Mouse (Mus musculus) heart, adult 2 months (tissue): Measurements from ENCODE around the gene Carf.

Experiments
- CTCF ChIP-seq: fragments of 200-600 bp; IDR thresholded peaks from 2 replicates; pipeline ENCODE4 v1.8.1; 2022; ENCODE audit warnings: antibody characterized with exemption, mild to moderate bottlenecking, moderate library complexity
- POLR2A ChIP-seq: fragments of 200-500 bp; IDR thresholded peaks from 2 replicates; pipeline ENCODE4 v1.6.1; 2011; ENCODE audit warnings: mild to moderate bottlenecking, low read depth, low read length, control low read depth; ENCODE audit not compliant: insufficient read depth

DNA sequence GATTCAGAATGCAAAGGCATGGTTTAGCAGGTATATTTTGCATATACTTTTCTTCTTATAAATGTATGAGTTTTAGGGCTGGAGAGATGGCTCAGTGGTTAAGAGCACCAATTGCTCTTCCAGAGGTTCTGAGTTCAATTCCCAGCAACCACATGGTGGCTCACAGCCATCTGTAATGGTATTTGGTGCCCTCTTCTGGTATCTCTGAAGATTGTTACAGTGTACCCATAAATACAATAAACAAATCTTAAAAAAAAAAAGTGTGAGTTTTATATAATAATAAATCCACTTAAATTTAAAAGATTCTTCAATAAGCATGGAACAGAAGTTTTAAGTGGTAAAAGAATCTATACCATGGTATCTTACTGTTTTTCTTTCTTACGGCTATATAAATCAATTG, 6.5 kb downstream of the Carf start:
- TF ChIP-seq POLR2A = no peak
- TF ChIP-seq CTCF = peak; percentile 52
